Mouse (Mus musculus) left cerebral cortex, adult 11 months (tissue): ENCODE results near the gene Dera.

Experiments
- DNase-seq: peaks from one replicate; pipeline ENCODE4 v3.0.0; 2022; ENCODE audit warnings: low spot score

The Dera gene

DNA sequence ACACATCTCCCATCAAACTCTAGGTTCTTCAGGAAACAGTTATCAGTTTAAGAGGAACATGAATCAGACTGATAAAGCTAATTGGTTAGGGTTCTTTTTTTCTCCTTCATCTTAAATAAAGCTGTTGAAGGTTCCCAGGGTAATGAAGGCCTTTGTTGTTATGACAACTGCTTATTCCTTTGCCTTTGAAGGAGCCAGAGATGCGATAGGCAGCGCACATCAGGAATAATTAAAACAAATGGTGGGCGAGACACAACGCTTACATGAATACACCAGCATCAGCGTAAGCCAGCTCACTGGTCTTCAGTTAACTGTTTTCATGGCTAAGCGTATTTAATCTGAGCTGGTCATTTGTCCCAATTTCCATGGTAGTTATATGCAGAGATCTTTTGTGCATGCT lies 132.9 kb downstream of the Dera start:
- DNase-seq: no peak

DNA sequence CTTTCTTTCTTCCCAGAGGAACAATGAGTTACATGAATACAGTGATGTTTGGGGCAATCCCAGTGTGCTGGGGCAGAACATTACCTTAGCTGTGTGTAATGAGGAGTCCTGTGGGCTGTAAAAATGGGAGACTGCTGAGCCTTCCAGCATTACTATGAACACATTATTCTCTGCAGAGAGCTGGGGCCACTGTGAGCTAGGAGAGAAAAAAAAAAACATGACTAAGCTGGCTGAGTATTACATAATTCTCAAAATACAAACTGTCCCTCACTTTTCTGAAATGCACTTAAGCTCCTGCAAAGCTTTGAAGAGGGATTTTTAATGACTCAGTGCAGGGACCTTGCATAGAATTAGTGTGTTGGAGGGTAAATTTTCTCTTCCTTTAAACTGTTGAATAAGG lies 143.3 kb downstream of the Dera start:
- no peak for DNase-seq

DNA sequence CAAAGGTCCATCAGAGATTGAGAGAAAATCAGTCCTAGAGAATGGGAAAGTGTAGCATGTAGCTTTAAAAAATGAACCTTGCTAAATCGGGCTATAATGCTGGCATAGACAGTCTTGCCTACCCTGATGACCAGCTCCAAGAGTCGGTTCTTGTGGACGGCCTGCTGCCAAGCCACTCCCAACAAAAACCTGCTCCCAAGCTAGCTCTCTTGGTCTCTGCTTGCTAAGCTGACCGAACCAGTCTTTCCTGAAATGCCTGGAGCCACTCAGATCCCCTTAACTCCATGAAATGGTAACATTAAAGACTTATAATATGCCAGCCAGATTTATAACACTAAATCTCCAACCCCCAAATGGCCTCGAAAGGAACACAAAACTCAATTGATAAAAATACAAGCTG lies 146.9 kb downstream of the Dera start:
- DNase-seq: no peak
